Mouse (Mus musculus): Measurements from ENCODE around the gene Gckr.
"Not testable (repeated sequence)": the region's sequence is repeated elsewhere in the genome, so short reads cannot be mapped to it uniquely, and the experiment has no call there.

The Gckr gene

DNA sequence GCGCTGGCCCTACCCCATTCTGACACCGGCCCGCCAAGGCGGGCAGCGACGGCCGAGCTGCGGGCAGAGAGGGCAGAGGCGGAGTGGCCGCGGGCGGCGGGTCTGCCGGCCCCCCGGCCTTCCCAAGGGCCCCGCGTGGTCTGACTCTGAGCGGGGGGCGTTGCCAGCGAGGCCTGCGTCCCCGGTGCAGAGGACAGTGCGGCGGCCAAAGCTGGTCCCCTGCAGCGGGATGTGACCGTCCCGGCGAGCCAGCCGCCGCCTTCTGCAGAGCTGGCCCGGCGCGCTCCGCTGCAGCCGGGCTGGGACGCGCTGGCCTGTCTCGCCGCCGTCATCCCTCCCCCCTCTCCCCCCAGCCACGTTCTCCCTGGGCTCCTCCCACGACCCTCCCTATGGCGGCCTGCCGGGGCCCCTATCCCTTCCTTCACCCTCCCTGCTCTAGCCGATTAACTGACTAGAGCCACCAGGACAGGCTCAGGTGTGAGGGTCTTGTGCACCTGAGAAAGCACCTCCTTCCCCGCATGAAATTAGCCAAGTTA lies 1.6 kb upstream of the Gckr start, which contains the start of gene Fndc4:
Gene Fndc4, minus strand, starts transcription at position 475 of the 536 bp plus-strand sequence.
- DNase-seq (ENCODE audit: low spot score), result peak; percentile 73

DNA sequence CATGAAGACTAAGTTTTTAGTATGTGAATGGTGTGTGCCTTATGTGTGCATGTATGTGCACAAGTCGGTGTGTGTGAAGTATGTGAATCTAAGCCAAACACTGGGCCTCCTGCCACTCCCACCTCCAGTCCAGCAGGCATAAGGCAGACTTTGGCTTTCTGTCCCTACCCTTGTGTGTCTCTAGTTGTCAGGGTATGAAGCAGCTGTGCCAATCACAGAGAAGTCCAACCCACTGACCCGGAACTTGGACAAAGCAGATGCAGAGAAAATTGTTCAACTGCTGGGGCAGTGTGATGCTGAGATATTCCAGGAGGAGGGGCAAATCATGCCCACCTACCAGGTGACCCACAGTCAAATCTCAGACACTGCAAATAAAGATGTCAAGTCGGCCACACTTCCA lies 738 bp downstream of the Gckr start:
- DNase-seq (ENCODE audit: low spot score), result no peak

DNA sequence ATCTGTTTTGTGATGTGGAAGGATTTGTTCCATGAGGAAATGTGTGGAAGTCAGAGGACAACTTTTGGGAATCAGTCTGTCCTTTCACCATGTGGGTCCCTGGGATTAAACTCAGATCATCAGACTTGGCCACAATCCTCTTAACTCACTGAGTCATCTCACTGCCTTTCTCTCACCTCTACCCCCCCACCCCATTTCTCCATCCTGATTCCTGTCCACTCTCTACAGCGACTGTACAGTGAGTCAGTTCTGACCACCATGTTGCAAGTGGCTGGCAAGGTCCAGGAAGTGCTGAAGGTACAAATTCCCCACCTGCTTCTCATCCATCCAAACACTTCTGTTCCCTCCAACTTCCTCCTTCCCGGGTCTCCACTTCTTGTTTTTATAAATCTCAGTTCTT lies 1.2 kb downstream of the Gckr start:
- DNase-seq (ENCODE audit: low spot score), result no peak

DNA sequence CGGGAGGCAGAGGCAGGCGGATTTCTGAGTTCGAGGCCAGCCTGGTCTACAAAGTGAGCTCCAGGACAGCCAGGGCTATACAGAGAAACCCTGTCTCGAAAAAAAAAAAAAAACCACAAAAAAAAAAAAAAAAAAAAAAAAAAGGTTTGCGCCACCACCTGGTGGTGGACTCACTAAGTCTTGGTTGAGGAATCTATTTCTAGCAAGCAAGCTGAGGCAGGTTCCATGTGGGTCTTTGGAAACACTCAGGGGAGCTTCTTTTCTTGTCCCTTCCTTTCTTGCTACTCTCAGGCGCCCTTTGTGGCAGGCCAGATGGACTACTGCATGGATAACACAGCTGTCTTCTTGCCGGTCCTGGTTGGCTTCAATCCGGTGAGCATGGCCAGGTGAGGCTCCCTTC lies 4.6 kb downstream of the Gckr start:
- no peak for DNase-seq (ENCODE audit: low spot score)

DNA sequence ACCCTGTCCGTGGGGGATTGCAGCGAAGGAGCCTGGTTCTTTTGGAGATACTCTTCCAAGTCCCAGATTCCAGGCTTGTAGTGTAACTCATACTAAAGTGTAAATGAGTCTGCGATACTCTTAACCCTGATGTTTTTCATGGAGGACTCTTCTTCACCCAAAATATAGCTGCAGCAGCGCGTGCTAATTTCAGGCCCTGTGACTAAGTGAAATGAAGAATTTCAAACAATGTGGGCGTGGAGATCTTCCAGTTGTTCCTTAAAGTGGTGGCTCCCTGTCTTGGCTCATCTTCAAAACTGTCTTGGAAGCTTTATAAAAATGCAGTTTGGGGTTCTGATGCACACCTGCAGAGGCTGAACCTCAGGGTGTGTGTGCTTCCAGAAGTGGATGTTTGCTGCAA lies 5.8 kb downstream of the Gckr start:
- no peak for DNase-seq (ENCODE audit: low spot score)

DNA sequence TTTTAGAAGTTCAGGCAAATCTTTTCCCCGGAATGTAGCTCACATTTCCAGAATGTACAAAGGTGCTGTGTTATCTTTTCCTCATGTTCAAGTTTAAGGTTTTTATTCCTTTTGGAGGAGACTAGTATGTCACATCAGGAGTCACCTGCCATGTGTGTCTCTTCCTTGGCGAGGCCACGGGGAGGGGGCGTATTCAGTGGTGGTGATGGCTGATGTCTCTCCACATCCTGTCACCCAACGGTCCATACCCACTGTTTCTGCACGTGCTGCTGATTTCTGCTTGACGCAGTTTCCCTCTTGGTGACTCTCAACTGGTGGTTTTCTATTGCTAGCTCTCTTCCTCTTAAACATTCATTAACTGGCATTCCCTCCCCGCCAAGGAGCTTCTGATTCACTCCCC lies 15.6 kb downstream of the Gckr start:
- DNase-seq (ENCODE audit: low spot score), result no peak

DNA sequence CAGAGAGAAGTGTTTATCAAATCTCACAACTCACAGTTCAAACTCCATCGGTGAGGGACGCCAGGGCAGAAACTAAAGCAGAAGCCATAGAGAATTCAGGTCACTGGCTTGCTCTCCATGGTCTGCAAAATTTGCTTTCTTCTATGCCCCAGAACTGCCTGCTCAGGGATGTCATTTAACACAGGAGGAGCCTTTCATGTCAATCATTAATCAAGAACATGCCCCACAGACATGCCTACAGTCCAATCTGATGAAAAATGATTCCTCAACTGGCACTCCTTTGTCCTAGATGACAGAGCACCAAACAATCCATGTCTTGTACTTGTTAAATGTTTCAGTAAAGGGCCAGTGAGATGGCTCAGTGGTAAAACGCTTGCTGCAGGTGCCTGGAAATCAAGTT lies 25.5 kb downstream of the Gckr start:
- no peak for DNase-seq (ENCODE audit: low spot score)

DNA sequence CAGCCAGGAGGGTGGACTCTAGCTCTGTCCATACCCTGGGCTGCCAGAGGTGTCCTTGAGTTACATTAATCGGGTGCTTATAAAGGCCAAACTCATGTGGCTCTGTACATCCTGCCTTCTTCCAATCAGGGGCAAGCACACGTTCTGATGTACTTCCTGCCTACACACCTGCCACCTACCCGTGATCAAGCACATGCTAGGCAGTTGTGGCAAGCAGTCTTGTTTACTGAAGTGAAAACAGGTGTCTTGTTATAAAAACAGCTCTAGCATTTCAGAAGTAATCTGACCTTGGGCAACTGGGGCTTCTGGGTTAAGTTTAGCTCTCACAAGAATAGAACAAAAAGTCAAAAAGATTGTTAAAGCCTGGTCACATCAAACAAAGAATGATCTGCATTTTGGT lies 26.8 kb downstream of the Gckr start:
- DNase-seq (ENCODE audit: low spot score), result no peak

DNA sequence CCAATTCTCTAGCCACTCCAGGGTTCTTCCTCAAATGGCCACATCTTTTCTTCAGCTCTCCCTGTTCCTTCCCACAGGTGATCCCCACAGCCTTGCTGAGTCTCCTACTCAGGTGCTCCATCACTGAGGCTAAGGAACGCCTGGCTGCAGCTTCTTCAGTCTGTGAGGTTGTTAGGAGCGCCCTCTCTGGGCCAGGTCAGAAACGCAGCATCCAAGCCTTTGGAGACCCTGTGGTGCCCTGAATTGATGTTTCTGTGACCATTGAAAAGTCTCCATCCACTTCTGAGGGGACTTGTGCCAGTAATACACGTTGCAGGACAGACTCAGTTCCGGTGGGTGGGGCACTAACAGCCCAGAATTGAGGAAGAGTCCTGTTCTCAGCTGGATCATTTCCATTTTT lies 29.6 kb downstream of the Gckr start:
- DNase-seq (ENCODE audit: low spot score), result no peak

DNA sequence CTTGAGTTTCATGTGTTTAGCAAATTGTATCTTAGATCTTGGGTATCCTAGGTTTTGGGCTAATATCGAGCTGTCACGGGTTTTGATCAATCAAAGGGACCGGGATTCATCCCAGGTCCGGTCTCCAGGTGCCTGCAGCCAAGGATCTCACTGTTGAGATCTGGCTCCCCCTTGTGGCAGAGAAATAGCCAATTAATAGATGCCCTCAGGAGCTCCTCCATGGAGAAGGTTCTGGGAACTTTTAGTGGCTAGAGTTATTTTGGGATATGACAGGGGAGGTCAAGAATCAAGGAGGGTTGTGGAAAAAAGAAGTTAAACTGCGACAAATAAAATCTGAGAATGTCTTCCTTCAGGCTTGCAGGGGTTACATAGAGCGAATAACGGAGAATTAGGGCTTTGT lies 31.0 kb downstream of the Gckr start:
- peak; percentile 18 for DNase-seq (ENCODE audit: low spot score)

DNA sequence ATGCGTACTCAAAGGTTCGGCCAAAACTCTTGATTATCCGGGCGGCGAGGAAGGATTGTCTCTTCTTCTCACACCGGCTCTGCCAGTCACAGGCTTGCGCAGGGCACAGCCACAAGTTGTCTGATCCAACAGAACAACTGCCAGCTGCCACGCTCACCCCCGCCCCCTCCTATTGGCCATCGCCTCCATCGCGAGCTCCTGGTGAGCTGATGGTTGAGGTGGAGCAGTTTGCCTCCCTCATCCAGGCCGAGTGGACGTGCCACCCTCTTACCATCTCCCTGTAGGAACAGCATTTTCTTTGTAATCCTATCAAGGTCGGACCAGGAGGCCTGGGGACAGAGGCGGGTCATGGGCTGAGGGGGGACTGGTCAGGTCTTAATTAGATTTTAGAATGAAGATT lies 60.3 kb downstream of the Gckr start:
- not testable (repeated sequence) for DNase-seq (ENCODE audit: low spot score)

DNA sequence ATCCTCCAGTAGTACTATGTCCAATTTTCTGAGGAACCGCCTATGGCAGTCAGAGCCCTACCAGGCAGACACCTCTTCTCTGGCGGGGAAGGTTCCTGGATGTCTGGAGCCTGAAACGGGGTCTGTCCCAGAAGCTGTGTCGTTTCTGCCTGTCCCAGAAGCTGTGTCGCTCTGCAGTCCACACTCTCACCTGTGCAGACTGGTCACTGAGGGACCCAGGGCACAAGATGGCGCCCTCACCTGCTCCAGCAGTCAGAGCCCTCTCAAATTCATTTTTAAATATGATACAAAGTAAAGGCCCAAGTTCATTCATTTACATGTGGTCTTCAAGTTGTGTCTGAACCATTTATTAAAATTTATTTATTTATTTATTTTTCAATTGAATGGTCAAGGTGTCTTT lies 63.7 kb downstream of the Gckr start:
- DNase-seq (ENCODE audit: low spot score), result no peak
